Mouse (Mus musculus) CD4-positive, CD25-positive, alpha-beta regulatory T cell, adult 2 months (primary cell): ENCODE measurements around the gene Pnpo.

Source experiments
- DNase-seq: peaks from one replicate; pipeline ENCODE4 v3.0.0-alpha.2; 2012; ENCODE audit warnings: low read depth, low spot score

The Pnpo gene

DNA sequence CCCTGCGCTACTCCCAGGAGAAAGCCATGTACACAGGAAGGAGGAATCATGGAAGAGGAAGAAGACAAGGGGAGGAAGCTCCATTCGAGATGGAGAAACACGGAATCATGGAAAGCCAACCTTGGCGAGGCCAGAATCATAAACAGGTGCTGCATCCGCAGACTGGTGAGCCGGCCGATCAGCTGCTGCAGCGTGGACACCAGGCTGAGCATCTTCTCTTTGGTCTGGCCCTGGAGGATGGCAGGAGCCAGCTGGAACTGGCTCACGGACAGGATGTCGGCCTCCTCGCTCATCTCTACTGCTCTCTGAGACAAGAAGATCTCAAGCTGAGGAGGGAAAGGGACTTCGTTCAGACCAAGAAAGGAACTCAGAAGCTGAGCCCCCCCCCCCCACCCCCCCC, 35.2 kb downstream of the Pnpo start:
- no peak for DNase-seq

DNA sequence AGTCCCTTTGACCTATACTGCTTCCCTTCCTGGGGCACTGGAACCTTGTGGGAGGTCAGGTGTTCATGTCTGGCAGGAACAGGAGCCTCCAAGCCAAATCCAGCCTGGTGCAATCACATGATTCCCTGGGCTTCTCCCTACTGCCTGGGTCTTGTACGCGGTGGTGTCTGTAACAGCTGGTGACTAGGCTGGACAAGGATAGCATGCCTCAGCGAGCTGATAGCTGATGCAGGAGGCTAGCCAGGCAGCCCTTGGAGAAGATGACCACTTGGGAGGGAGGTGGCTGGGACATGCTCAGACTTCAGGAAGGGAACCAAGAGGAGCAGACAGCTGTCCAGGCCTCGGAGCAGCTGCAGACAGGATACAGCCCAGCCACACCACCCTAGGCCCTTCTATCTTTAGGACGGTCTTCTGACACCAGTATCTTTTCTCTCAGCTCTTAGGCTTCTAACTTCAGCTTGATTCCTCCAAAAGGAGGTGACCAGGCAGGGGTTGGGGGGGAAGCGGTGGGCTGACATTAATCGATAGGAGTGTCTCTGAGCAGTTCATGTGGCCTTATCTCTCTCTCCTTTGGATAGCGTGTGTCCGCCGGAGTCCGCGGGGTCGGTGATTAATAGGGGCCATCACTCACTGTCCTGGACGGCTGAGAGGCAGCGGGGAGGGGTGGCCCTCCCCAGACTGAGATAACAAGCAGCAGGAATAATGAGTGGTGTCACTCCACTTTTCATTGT, 37.2 kb downstream of the Pnpo start:
- no peak for DNase-seq

DNA sequence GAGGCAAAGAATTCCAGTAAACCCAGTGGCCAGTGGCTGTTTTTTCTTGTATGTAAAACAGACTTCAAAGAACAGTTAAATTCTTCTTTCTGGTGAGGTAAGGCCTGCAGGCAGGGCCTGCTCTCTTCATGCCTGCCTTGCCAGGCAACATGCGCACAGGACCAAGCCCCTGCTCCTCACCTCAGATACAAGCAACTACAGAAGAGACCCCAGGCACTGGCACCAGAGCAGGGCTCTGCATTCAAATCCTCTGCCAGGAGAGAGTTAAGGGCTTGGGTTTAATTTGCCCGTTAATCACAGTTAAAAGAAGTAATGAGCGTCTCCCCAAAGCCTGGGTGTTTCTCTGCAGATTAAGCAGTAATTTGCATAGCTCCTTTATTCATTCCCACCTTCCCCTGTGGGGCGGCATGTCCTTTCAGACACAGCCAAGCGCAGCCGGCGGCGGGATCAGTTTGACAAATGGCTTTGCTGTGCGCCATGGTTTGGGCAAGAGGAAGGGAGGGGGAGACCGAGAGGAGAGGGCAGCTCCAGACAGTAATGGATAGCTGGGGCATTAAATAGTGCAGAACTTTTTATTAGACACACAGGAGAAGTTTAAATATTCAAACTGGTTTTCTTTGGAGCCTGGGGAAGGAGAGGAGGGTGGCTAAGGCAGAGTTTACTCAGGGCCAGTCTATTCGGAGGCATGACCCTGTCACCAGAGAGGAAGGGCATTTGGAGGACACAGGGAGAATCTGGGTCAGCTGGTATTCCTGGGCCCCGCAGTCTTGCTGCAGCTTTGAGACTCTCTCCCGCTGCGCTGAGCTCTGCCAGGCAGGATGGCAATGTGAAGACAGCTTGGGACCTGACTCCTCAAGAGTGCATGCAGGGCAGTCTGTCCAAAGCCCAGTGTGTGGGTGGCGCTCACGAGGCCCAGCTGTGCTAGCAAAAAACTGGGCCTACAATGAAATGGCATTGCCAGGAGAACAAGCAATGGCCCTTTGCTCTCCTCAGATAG, 40.8 kb downstream of the Pnpo start:
- DNase-seq, result no peak

DNA sequence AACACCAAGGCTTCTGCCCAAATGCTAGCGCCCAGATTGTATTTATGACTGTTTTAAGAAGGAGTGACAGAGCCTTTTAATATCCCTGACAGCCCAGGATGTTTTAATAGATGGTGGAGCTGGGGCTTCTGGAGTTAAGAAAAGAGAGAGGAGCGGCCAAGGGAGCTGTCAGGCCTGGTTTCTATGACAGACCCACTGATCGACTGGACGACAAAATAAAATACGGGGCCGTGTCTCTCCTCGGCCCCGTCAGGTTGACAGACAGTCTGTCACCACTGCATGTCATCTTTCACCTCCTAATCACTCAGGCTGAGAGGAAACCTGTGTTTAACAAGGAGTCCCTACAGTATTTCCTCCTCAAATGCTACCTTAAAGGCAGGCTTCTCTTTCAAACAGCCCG, 42.5 kb downstream of the Pnpo start:
- DNase-seq, result no peak

DNA sequence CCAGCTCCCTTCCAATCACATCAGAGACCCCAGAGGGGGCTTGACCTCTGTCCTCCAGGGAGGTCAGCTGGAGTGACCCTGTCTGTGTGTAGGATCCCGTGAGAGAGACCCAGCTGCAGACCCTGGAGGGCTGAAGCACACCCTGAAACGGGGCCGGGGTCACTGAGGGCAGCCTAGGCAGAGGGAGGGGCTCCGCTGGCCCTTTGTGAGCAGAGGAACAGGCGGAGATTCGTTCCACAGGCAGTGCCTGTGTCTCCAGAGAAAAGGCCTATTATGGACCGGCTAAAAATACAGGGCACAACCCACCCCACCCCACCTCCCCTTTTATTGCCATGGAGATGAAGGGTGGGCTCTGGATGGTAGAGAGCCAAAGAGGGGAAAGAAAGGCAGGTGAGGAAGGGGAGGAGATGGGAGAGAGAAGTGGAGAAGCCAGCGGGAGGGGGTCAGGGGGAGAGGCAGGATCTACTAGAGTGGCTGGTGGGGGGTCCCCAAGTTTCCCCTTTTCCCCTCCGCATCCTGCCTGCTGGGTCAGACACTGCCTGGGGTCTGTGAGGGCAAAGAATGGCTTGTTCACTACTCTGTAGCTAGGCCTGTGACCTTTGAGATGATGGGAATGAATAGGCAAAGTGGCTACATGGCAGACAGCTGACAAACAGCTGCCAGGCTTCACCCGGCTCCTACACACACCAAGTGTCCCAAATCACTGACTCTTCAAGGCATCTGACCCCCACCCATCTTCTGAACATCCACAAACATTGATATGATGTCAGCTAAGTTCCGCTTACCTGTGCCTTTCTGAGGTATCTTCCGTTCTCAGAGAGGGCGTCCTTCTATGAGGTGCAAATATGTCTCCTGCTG, 44.1 kb downstream of the Pnpo start:
- DNase-seq, result no peak

DNA sequence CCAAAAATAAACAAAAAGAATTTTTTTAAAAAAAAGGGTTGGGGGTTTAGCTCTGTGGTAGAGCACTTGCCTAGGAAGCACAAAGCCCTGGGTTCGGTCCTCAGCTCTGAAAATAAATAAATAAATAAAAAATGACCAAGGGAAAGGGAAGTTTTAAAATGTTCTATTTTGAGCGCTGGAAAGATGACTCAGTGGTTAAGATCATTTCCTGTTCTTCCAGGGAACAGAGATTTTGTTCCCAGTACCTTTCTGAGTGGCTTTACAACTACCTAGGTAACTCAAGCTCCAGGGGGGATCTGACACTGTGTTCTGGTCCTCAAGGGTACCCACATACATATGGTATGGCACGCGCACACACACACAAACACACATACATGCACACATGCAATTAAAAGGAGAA, 47.9 kb downstream of the Pnpo start:
- no peak for DNase-seq

DNA sequence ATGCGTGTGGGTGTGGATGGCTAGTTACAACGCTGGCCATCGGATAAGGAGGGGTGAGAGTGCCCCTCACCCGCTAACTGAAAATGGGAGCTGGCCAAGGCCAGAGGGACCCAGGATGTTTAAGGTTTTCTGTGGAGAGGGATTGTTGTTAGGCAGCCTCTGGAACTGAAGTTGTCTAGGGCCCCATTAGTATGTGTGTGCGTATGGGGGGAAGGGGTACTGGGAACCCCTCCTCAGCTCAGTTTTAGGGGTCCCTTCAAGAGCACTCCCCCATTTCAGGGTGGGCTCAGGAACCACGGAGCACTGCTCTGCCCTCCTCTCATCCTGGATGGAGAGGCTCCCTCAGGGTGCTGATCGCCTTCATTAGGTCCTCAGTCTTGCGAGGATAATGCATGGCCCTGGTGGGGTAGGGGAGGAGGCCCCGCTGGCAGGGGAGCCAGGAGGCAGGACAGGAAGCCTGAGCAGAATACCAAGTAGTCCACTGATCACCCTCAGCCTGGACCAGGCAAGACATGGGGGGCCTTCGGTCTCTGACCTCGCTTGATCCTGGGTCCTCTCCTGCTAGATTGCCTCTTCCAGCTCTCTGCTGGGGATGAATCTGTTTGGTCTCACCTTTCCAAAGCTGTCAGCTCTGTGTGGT, 50.5 kb downstream of the Pnpo start:
- DNase-seq, result no peak

DNA sequence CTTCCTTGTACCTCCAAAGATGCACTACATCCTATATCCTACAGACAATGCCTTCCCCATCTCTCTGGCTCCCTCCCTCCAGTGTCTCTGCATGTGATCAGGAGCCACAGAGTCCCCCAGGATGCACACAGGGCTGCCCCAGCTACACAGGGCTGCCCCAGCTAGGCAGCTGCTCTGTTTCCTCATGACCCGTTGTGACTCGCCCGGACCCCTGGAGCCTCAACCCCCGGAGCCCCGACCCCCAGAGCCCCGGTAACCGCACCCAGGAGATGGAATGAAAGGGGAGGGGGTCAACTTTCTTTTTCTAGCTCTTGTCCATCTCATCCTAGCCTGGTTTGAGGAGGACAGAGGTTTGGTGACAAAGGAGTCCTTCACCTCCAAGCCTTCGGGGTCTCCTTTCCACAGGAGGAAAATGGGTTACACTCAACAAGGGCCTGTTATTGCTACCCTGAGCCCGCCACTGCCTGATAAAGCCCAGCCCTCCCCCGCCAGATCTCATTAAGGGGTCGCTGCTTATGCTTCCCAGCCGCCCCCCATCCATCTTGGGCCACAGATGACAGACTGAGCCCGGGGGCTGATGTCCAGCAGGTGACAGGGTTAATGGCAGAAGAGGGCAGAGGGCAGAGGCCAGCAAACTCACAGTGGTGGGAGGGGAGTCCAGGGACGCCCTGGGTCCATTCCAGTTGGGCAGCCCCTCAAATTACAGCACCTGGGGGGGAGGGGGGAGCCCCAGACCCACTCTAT, 51.8 kb downstream of the Pnpo start:
- DNase-seq, result no peak
